Mouse (Mus musculus): ENCODE data around the gene Prkrip1. TPM values are rescaled to one million over a fixed set of nuclear protein-coding genes. Genes with fewer than 3 reads are reported as not detected.
A peak's percentile ranks its signal among the peaks of the same experiment; 100 is the strongest.

The Prkrip1 gene
- polyA plus RNA-seq, 1 experiment from 2014 or later = 81.3 TPM

DNA sequence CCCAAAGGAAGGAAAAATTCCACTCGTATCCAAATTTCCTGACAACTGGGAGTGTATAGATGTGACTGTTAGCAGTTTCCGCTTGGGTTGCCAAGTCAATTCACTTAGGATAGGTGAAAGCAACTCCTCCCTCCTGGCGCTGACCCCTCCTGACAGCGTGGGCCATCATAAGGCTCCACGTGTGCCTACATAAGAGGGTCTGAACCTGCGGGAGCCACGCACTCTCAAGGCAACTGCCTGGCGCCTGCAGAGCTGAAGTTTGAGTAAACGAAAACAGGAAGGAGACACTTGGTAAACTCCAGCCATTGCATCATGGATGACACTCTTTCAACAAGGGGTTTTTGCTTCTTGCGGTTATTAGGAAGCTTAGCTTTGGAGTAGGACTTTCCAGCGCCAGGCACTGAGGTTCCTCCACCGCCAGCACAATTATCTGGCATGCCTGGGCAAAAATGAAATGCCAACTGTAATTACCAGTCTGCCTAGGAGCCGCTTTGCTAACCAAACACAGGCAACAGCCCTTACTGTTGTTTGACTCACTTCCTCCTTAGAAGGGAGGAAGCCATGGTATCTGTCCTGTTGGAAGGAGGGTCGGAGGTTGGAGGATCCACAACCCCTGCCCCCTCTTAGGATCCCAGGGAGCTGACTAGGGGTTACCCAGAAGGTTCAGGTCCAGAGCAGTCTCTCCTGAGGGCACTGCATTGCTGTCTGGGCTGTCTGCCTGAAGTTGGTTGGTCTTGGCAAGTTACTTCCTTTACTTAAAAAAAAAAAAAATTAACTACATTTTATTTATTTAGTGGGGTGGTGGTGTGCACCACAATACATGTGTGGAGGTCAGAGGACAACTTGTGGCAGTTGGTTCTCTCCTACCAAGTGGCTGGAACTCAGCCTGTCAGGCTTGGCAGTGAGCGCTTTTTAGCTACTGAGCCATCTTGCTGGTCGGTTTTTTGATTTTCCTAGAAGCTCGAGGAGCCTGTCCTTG lies 27.1 kb downstream of the Prkrip1 start:
- no peaks in the 10 kb centered on the region for H3K27me3 ChIP-seq (ENCODE audit: control insufficient read depth, insufficient read depth, low read length)
- DNase-seq (ENCODE audit: low spot score) (no peak), ATAC-seq (replicated peaks; ENCODE audit: low FRiP score) (no peak)
- H3K9ac ChIP-seq (ENCODE audit: low read length) = peak overlapping the region; percentile 68
- H3K36me3 ChIP-seq (ENCODE audit: control insufficient read depth, insufficient read depth, low read length) = no peaks in the 10 kb centered on the region
- peak overlapping the region; percentile 55 for H3K4me3 ChIP-seq (ENCODE audit: low read depth, low read length)
- 47% methylated on average over 17 of the region's 17 CpGs for WGBS
- peak overlapping the region; percentile 92; the same call in 1 of the 2 replicates for H3K4me2 ChIP-seq (ENCODE audit: low read depth, low read length, severe bottlenecking)
- no peak overlapping the region for H3K27ac ChIP-seq (ENCODE audit: low read depth, low read length)
- H3K9me3 ChIP-seq (ENCODE audit: control insufficient read depth, low read length) = peaks cover 2% of the 10 kb centered on the region; the same call in 1 of the 2 replicates
- H3K4me1 ChIP-seq (replicated peaks; ENCODE audit: control insufficient read depth, insufficient read depth, low read length) = peaks cover 3% of the 10 kb centered on the region; the same call in 1 of the 2 replicates

- peak; percentile 92 for ATAC-seq (replicated peaks; ENCODE audit: low FRiP score)
- no peak within 1 kb of the TSS for H3K27ac ChIP-seq (ENCODE audit: low read depth, low read length)
- peak within 1 kb of the TSS; percentile 55 for H3K4me3 ChIP-seq (ENCODE audit: low read depth, low read length)
- peak within 1 kb of the TSS; percentile 68 for H3K9ac ChIP-seq (ENCODE audit: low read length)
- peaks cover 2% of the 10 kb centered on the region; the same call in 1 of the 2 replicates for H3K9me3 ChIP-seq (ENCODE audit: control insufficient read depth, low read length)
- H3K4me1 ChIP-seq (replicated peaks; ENCODE audit: control insufficient read depth, insufficient read depth, low read length) = peaks cover 3% of the 10 kb centered on the region; the same call in 1 of the 2 replicates
- H3K27me3 ChIP-seq (ENCODE audit: control insufficient read depth, insufficient read depth, low read length) = no peaks in the 10 kb centered on the region
- WGBS = 6% methylated on average over 43 of the region's 49 CpGs
- H3K4me2 ChIP-seq (ENCODE audit: low read depth, low read length, severe bottlenecking) = peak within 1 kb of the TSS; percentile 92
- peak; percentile 91 for DNase-seq (ENCODE audit: low spot score)
- no peaks in the 10 kb centered on the region for H3K36me3 ChIP-seq (ENCODE audit: control insufficient read depth, insufficient read depth, low read length)
These were observed 28.0 kb downstream of the Prkrip1 start, which contains the start of gene Orai2 for GRCm38 (mm10) chr5:136170512-136171362. Gene Orai2 (minus strand): TSS chr5:136170713.

GRCm38 (mm10) chr5:136169626-136170511 lies 28.9 kb downstream of the Prkrip1 start:
- Histone ChIP-seq H3K4me3 (ENCODE audit: low read depth, low read length) (peak overlapping the region; percentile 55), H3K36me3 (ENCODE audit: control insufficient read depth, insufficient read depth, low read length) (no peaks in the 10 kb centered on the region), H3K9ac (ENCODE audit: low read length) (peak overlapping the region; percentile 68), H3K27ac (ENCODE audit: low read depth, low read length) (no peak overlapping the region), H3K4me2 (ENCODE audit: low read depth, low read length, severe bottlenecking) (peak overlapping the region; percentile 92), H3K27me3 (ENCODE audit: control insufficient read depth, insufficient read depth, low read length) (no peaks in the 10 kb centered on the region), H3K4me1 (replicated peaks; ENCODE audit: control insufficient read depth, insufficient read depth, low read length) (peaks cover 3% of the 10 kb centered on the region; the same call in 1 of the 2 replicates), H3K9me3 (ENCODE audit: control insufficient read depth, low read length) (peaks cover 2% of the 10 kb centered on the region; the same call in 1 of the 2 replicates)
- WGBS = 15% methylated on average over 15 of the region's 15 CpGs
- DNase-seq (ENCODE audit: low spot score) (no peak), ATAC-seq (replicated peaks; ENCODE audit: low FRiP score) (peak; percentile 35; the same call in 1 of the 2 replicates)

- no peaks in the 10 kb centered on the region for H3K36me3 ChIP-seq (ENCODE audit: control insufficient read depth, insufficient read depth, low read length)
- ATAC-seq (replicated peaks; ENCODE audit: low FRiP score) = no peak
- no peaks in the 10 kb centered on the region for H3K27me3 ChIP-seq (ENCODE audit: control insufficient read depth, insufficient read depth, low read length)
- peaks cover 3% of the 10 kb centered on the region; the same call in 1 of the 2 replicates for H3K4me1 ChIP-seq (replicated peaks; ENCODE audit: control insufficient read depth, insufficient read depth, low read length)
- peaks cover 2% of the 10 kb centered on the region; the same call in 1 of the 2 replicates for H3K9me3 ChIP-seq (ENCODE audit: control insufficient read depth, low read length)
- H3K9ac ChIP-seq (ENCODE audit: low read length) = no peak overlapping the region
- H3K4me2 ChIP-seq (ENCODE audit: low read depth, low read length, severe bottlenecking) = no peak overlapping the region
- no peak for DNase-seq (ENCODE audit: low spot score)
- H3K4me3 ChIP-seq (ENCODE audit: low read depth, low read length) = no peak overlapping the region
- H3K27ac ChIP-seq (ENCODE audit: low read depth, low read length) = no peak overlapping the region
- WGBS = 91% methylated on average over 3 of the region's 3 CpGs
These were observed 30.7 kb downstream of the Prkrip1 start for GRCm38 (mm10) chr5:136168071-136168470.

DNA sequence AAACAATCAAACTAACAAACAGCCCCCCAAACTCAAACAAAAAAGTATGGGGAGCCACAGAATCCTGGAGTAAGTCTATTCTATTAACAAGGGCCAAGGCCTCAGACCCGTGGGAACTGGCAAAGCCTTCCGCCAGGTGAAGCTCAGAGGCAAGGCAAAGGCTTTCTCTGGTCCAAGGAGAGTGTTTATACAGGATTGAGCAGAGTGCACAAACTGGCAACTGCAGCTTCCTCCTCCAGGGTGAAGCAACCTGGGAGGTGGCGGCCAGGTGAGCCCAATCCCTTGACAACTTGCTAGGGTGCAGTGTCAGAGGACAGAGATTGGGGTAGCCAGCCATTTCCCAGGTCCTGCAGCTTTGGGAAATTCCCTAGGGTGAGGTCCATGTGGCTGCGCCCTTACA lies 31.5 kb downstream of the Prkrip1 start:
- H3K9me3 ChIP-seq (ENCODE audit: control insufficient read depth, low read length) = peaks cover 2% of the 10 kb centered on the region; the same call in 1 of the 2 replicates
- DNase-seq (ENCODE audit: low spot score) (no peak), ATAC-seq (replicated peaks; ENCODE audit: low FRiP score) (no peak)
- no peak overlapping the region for H3K4me2 ChIP-seq (ENCODE audit: low read depth, low read length, severe bottlenecking)
- H3K27me3 ChIP-seq (ENCODE audit: control insufficient read depth, insufficient read depth, low read length) = no peaks in the 10 kb centered on the region
- H3K27ac ChIP-seq (ENCODE audit: low read depth, low read length) = no peak overlapping the region
- H3K36me3 ChIP-seq (ENCODE audit: control insufficient read depth, insufficient read depth, low read length) = no peaks in the 10 kb centered on the region
- peaks cover 3% of the 10 kb centered on the region; the same call in 1 of the 2 replicates for H3K4me1 ChIP-seq (replicated peaks; ENCODE audit: control insufficient read depth, insufficient read depth, low read length)
- H3K4me3 ChIP-seq (ENCODE audit: low read depth, low read length) = no peak overlapping the region
- no peak overlapping the region for H3K9ac ChIP-seq (ENCODE audit: low read length)
- WGBS = 90% methylated on average over 4 of the region's 4 CpGs

DNA sequence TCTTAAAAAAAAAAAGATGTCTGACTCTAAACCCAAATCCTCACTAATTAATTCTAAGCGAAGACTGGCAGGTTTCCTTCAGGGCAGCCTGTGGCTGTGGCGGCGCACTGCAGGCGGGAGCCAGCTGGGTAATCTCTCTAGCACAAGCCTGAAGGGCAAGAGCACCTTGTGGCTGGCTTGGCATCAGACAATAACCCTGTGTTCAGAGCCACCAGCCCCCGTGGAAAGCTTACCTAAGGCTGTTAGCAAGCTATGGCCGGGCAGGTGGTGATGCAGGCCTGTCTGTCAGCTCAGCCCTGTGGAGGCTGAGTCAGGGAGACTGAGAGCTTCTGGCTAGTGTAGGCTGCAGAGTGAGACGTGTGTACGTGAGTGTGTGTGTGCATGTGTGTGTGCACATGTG lies 33.5 kb downstream of the Prkrip1 start:
- peaks cover 2% of the 10 kb centered on the region; the same call in 1 of the 2 replicates for H3K9me3 ChIP-seq (ENCODE audit: control insufficient read depth, low read length)
- no peak overlapping the region for H3K27ac ChIP-seq (ENCODE audit: low read depth, low read length)
- H3K4me3 ChIP-seq (ENCODE audit: low read depth, low read length) = no peak overlapping the region
- H3K36me3 ChIP-seq (ENCODE audit: control insufficient read depth, insufficient read depth, low read length) = no peaks in the 10 kb centered on the region
- no peaks in the 10 kb centered on the region for H3K27me3 ChIP-seq (ENCODE audit: control insufficient read depth, insufficient read depth, low read length)
- DNase-seq (ENCODE audit: low spot score) = no peak
- H3K4me2 ChIP-seq (ENCODE audit: low read depth, low read length, severe bottlenecking) = no peak overlapping the region
- H3K9ac ChIP-seq (ENCODE audit: low read length) = no peak overlapping the region
- WGBS = 80% methylated on average over 8 of the region's 8 CpGs
- ATAC-seq (replicated peaks; ENCODE audit: low FRiP score) = no peak
- H3K4me1 ChIP-seq (replicated peaks; ENCODE audit: control insufficient read depth, insufficient read depth, low read length) = peaks cover 2% of the 10 kb centered on the region; the same call in 1 of the 2 replicates

DNA sequence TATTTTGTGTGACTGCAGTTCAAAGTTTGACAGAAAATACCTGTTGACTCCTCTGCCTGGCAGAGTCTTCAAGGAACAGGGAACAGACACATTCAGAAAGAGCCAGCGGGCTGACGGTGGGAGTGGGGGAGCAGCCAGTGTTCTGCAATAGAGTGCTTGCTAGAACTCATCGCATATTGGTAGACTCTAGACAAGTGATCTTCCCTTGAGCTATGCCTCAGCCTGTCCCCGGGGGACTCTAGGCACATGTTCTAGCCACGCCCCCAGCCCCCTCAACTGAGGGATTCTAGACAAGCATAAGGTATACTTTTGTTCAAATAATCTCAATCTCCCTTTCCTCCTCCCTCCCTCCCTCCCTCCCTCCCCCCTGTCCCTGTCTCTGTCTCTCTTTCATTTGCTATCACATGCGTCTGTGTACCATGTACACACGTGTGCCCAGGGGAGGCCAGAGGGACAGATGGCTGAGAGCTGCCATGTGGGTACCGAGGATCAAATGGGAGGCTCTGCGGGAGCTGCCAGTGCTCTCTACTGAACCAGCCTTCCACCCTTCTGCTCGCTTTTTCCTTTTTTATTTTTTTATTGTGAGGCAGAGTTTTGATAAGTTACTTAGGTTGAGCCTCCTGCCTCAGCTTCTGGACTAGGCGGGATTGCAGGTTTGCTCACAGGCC lies 34.8 kb downstream of the Prkrip1 start:
- Histone ChIP-seq H3K4me2 (ENCODE audit: low read depth, low read length, severe bottlenecking) (no peak overlapping the region), H3K36me3 (ENCODE audit: control insufficient read depth, insufficient read depth, low read length) (no peaks in the 10 kb centered on the region), H3K27ac (ENCODE audit: low read depth, low read length) (no peak overlapping the region), H3K27me3 (ENCODE audit: control insufficient read depth, insufficient read depth, low read length) (no peaks in the 10 kb centered on the region), H3K9me3 (ENCODE audit: control insufficient read depth, low read length) (peaks cover 2% of the 10 kb centered on the region; the same call in 1 of the 2 replicates), H3K4me1 (replicated peaks; ENCODE audit: control insufficient read depth, insufficient read depth, low read length) (no peaks in the 10 kb centered on the region), H3K4me3 (ENCODE audit: low read depth, low read length) (no peak overlapping the region), H3K9ac (ENCODE audit: low read length) (no peak overlapping the region)
- ATAC-seq (replicated peaks; ENCODE audit: low FRiP score) (no peak), DNase-seq (ENCODE audit: low spot score) (no peak)
- WGBS = 82% methylated on average over 11 of the region's 11 CpGs

Measured in forebrain, embryonic 11.5 days (tissue).